Mouse (Mus musculus): ENCODE measurements around the gene F12. TPM values are rescaled to one million over a fixed set of nuclear protein-coding genes. Genes with fewer than 3 reads are reported as not detected.

The F12 gene
- polyA plus RNA-seq, 1 experiment from 2014 or later = 118 TPM

DNA sequence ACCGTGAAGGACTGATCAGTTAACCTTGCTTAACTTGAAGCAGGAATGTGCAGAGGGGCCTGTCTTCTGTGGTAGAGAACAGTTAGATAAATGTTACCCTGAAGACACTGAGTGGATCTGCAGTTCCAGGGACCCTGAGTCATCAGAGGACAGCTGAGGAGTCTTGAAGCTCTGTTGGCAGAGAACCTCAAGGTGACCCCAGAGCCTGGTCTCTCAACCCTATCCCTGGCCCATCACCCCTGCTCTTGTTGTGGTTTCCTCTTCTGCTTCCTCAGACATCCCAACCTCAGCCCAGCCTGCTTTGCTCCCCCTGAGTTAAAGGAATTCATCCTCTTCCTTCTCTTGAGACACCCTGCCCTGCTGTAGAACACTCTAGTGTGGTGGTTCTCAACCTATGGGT is 28.5 kb downstream of the F12 start, which contains the start of gene Slc34a1:
Gene Slc34a1, plus strand, starts transcription at position 100 of the 400 bp plus-strand sequence.
- no peak within 1 kb of the TSS for H3K4me3 ChIP-seq (replicated peaks)
- no peaks in the 10 kb centered on the region for H3K4me1 ChIP-seq (replicated peaks)
- H3K27ac ChIP-seq (replicated peaks) = no peak within 1 kb of the TSS
- 46% methylated on average over 1 of the region's 1 CpGs for WGBS (ENCODE audit: insufficient replicate concordance)
- H3K9me3 ChIP-seq (replicated peaks) = no peaks in the 10 kb centered on the region
- H3K4me2 ChIP-seq = no peak within 1 kb of the TSS
- no peak within 1 kb of the TSS for H3K9ac ChIP-seq
- peaks cover 57% of the 10 kb centered on the region for H3K27me3 ChIP-seq
- no peak for ATAC-seq (ENCODE audit: insufficient read depth)
- no peaks in the 10 kb centered on the region for H3K36me3 ChIP-seq (replicated peaks)

GRCm38 (mm10) chr13:55392933-55393332 is 33.7 kb downstream of the F12 start:
- Histone ChIP-seq H3K36me3 (replicated peaks) (no peaks in the 10 kb centered on the region), H3K4me1 (replicated peaks) (peaks cover 8% of the 10 kb centered on the region; the same call in 1 of the 2 replicates), H3K9me3 (replicated peaks) (no peaks in the 10 kb centered on the region), H3K27me3 (peaks cover 15% of the 10 kb centered on the region), H3K9ac (no peak overlapping the region), H3K27ac (replicated peaks) (no peak overlapping the region), H3K4me2 (no peak overlapping the region), H3K4me3 (replicated peaks) (no peak overlapping the region)
- WGBS (ENCODE audit: insufficient replicate concordance) = 51% methylated on average over 4 of the region's 4 CpGs
- no peak for ATAC-seq (ENCODE audit: insufficient read depth)

DNA sequence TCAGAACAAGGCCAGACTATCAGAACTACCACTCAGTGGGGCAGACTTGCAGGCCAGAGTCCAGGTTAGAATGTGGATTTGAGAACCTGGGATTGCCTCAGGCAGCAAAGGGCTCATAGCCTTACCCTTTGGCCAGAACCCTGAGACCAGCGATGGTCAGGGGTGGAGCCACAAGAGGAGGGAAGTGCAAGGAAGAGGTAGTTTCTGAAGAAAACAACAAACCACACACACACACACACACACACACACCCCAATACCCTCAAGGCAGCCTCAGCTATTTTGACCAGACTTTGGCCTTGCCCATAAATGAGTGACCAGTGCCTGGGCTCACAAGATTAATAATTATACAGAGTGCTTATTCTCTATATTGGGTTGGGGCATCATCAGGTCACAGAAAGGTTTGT is 35.0 kb downstream of the F12 start:
- H3K9me3 ChIP-seq (replicated peaks) = no peaks in the 10 kb centered on the region
- H3K27me3 ChIP-seq = peaks cover 12% of the 10 kb centered on the region
- H3K36me3 ChIP-seq (replicated peaks) = no peaks in the 10 kb centered on the region
- H3K27ac ChIP-seq (replicated peaks) = peak overlapping the region; percentile 73
- WGBS (ENCODE audit: insufficient replicate concordance) = 29% methylated on average over 1 of the region's 1 CpGs
- H3K9ac ChIP-seq = no peak overlapping the region
- no peak overlapping the region for H3K4me2 ChIP-seq
- no peak overlapping the region for H3K4me3 ChIP-seq (replicated peaks)
- peak; percentile 71 for ATAC-seq (ENCODE audit: insufficient read depth)
- peaks cover 8% of the 10 kb centered on the region; the same call in 1 of the 2 replicates for H3K4me1 ChIP-seq (replicated peaks)

- H3K9ac ChIP-seq = no peak overlapping the region
- peaks cover 4% of the 10 kb centered on the region; the same call in 1 of the 2 replicates for H3K27me3 ChIP-seq
- ATAC-seq (ENCODE audit: insufficient read depth) = peak; percentile 27; the same call in 1 of the 2 replicates
- 69% methylated on average over 3 of the region's 3 CpGs for WGBS (ENCODE audit: insufficient replicate concordance)
- H3K27ac ChIP-seq (replicated peaks) = peak overlapping the region; percentile 73
- no peaks in the 10 kb centered on the region for H3K9me3 ChIP-seq (replicated peaks)
- peaks cover 8% of the 10 kb centered on the region; the same call in 1 of the 2 replicates for H3K4me1 ChIP-seq (replicated peaks)
- no peaks in the 10 kb centered on the region for H3K36me3 ChIP-seq (replicated peaks)
- no peak overlapping the region for H3K4me3 ChIP-seq (replicated peaks)
- H3K4me2 ChIP-seq = no peak overlapping the region
These were observed 35.9 kb downstream of the F12 start for GRCm38 (mm10) chr13:55390644-55391043.

DNA sequence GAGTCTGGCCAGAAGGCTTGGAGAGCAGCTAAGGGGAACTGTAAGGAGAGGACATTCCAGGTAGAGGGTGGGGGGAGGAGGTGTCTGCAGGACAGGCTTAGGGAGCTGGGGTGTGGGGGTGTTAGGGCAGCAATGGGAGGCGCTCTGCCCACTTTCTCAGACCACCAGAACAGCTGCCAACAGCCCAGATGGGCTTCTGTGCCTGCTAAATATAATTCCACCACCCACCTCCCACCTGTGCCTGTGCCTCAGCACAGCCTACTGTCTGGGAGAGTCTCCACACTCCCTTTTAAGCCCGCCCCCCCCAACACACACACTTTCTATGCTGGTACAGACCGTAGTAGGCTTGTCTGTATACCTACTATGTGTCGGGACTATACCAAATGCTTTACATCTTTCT is 44.8 kb downstream of the F12 start:
- WGBS (ENCODE audit: insufficient replicate concordance) = 68% methylated on average over 4 of the region's 4 CpGs
- ATAC-seq (ENCODE audit: insufficient read depth) = no peak
- no peak overlapping the region for H3K4me2 ChIP-seq

DNA sequence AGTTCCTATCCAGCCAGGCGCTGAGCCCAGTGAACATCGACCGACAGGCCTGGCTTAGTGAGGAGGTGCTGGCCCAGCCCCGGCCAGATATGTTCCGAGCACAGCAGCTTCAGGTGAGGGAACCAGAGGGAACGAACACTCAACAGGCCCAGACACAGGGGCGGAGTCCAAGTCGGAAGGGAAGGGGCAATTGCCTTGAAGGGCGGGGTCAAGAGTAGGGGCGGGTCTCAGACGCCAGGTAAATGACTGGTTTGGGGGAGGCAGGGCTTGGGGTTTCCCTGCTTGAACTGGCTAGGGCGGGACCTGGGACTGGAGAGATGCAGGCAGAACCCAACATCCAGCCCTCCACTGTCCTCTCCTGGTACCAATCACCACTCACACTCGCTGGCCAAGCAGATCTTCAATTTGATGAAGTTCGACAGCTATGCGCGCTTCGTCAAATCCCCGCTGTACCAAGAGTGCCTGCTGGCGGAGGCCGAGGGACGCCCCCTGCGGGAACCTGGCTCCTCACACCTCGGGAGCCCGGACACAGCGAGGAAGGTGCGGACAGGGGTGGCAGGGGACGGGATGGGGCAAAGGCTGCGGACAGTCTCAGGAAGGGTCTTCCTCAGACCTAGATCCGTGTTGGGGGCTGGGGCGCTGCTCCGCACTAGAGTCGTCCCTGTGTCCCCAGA is 47.5 kb downstream of the F12 start:
- Histone ChIP-seq H3K36me3 (replicated peaks) (no peaks in the 10 kb centered on the region), H3K4me3 (replicated peaks) (no peak overlapping the region), H3K27ac (replicated peaks) (no peak overlapping the region), H3K4me2 (no peak overlapping the region), H3K9me3 (replicated peaks) (no peaks in the 10 kb centered on the region), H3K9ac (no peak overlapping the region), H3K4me1 (replicated peaks) (no peaks in the 10 kb centered on the region), H3K27me3 (0 out of 2 replicates have a peak, but pooled peaks cover 7% of the 10 kb centered on the region)
- no peak for ATAC-seq (ENCODE audit: insufficient read depth)
- WGBS (ENCODE audit: insufficient replicate concordance) = 70% methylated on average over 32 of the region's 32 CpGs

More for the DNA sequence above, 44.8 kb downstream of the F12 start:
- Histone ChIP-seq H3K4me3 (replicated peaks) (no peak overlapping the region), H3K9me3 (replicated peaks) (no peaks in the 10 kb centered on the region), H3K27me3 (0 out of 2 replicates have a peak, but pooled peaks cover 4% of the 10 kb centered on the region), H3K36me3 (replicated peaks) (0 out of 2 replicates have a peak, but pooled peaks cover 4% of the 10 kb centered on the region), H3K9ac (no peak overlapping the region), H3K27ac (replicated peaks) (no peak overlapping the region), H3K4me1 (replicated peaks) (no peaks in the 10 kb centered on the region)

GRCm38 (mm10) chr13:55375877-55376276 is 50.7 kb downstream of the F12 start:
- H3K36me3 ChIP-seq (replicated peaks) = no peaks in the 10 kb centered on the region
- no peak overlapping the region for H3K4me3 ChIP-seq (replicated peaks)
- peaks cover 12% of the 10 kb centered on the region for H3K4me1 ChIP-seq (replicated peaks)
- 58% methylated on average over 2 of the region's 2 CpGs for WGBS (ENCODE audit: insufficient replicate concordance)
- ATAC-seq (ENCODE audit: insufficient read depth) = no peak
- H3K9ac ChIP-seq = no peak overlapping the region
- H3K9me3 ChIP-seq (replicated peaks) = no peaks in the 10 kb centered on the region
- no peak overlapping the region for H3K4me2 ChIP-seq
- 0 out of 2 replicates have a peak, but pooled peaks cover 20% of the 10 kb centered on the region for H3K27me3 ChIP-seq
- no peak overlapping the region for H3K27ac ChIP-seq (replicated peaks)

DNA sequence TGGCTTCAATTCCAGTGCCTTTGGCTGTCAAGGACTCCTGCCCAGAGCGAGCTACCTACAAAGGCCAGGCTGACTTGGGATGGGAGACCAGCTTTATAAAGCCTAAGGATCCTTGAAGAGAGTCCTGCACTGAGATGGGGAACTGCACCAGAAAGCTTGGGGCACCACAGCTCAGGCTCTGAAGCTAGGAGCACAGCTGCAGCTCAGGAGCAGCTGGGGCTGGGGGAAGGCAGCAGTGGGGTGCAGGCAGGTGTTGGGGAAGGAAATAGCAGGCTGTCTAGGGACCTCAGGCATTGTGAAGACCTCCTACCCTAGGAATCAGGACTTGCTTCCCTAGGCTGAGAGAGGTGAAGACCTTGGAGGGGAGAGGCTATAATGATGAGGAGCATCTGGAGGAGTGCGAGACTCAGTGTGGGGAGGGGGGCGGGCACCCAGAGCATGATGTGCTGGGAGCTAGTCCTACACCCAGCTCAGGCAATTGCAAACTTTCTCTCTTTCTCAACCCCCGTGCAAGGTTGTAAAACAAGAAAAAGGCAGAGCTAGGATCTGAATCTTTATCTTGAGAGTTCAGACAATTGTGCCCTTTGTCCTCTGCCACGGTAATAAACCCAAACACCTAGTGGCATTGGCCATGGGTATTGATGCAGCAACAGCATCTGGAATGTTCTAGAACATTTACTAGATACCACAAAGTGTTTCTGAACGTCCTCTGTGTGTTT is 52.2 kb downstream of the F12 start:
- WGBS (ENCODE audit: insufficient replicate concordance) = 55% methylated on average over 6 of the region's 6 CpGs
- Histone ChIP-seq H3K27me3 (0 out of 2 replicates have a peak, but pooled peaks cover 18% of the 10 kb centered on the region), H3K4me1 (replicated peaks) (peaks cover 27% of the 10 kb centered on the region), H3K36me3 (replicated peaks) (no peaks in the 10 kb centered on the region), H3K9me3 (replicated peaks) (no peaks in the 10 kb centered on the region), H3K4me2 (no peak overlapping the region), H3K27ac (replicated peaks) (no peak overlapping the region), H3K9ac (no peak overlapping the region), H3K4me3 (replicated peaks) (no peak overlapping the region)
- ATAC-seq (ENCODE audit: insufficient read depth) = no peak

DNA sequence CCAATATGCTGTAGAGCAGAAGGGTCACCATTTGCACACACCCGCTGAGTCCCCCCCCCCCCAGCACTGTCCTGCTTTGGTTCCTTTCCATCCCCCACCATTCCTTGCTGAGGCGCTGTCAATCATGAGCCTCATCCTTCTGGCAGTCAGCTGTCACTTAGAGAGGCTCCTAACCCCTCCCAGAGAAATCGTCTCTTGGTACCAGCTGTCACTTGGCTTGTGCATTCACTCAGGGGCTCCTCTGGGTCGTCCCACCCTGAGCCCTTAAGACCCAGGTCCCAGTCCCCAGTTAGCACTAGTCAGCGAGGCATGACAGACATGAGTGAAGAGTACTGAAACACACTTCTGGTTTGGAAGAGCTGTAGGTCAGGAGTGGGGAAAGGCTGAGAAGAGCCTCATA is 54.9 kb downstream of the F12 start:
- Histone ChIP-seq H3K27ac (replicated peaks) (no peak overlapping the region), H3K9me3 (replicated peaks) (no peaks in the 10 kb centered on the region), H3K36me3 (replicated peaks) (no peaks in the 10 kb centered on the region), H3K4me3 (replicated peaks) (no peak overlapping the region), H3K4me2 (peak overlapping the region; percentile 36; the same call in 1 of the 2 replicates), H3K27me3 (0 out of 2 replicates have a peak, but pooled peaks cover 16% of the 10 kb centered on the region), H3K4me1 (replicated peaks) (peaks cover 46% of the 10 kb centered on the region), H3K9ac (no peak overlapping the region)
- ATAC-seq (ENCODE audit: insufficient read depth) = no peak
- WGBS (ENCODE audit: insufficient replicate concordance) = 59% methylated on average over 5 of the region's 5 CpGs

DNA sequence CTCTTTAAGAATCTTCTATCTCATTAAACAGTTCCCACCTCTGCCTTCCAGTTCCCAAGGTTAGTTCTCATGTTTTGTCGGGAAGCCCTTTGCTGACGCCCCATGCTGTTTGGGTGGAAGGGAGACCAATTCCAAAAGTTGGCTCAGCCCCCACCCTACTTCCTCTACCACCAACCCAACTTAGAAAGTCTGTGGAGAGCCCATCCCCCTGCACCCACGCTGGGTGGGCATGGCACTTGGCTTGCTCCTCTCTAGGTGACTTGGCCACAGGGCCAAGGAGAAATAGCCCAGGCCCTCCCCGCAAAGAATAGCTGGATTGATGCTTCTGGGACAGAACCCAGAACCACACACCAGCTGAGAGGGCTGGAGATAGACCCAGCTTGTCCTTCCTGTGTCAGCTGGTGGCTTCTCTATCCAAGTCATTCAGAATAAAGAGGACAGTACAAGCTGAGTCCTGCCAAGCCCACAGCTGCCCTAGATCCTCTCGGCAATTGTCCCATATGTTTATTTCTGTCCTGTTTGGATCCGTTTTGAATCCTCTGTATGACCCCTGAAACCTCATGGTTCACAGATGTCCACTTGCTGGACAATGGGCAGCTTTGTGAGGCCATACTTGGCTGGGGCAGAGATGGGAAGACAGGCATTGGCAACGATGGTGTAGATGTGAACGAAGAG is 55.4 kb downstream of the F12 start:
- 61% methylated on average over 8 of the region's 8 CpGs for WGBS (ENCODE audit: insufficient replicate concordance)
- no peaks in the 10 kb centered on the region for H3K36me3 ChIP-seq (replicated peaks)
- no peak overlapping the region for H3K27ac ChIP-seq (replicated peaks)

GRCm38 (mm10) chr13:55370234-55370633 is 56.4 kb downstream of the F12 start:
- Histone ChIP-seq H3K9me3 (replicated peaks) (no peaks in the 10 kb centered on the region), H3K4me2 (peak overlapping the region; percentile 77), H3K9ac (peak overlapping the region; percentile 54), H3K4me1 (replicated peaks) (peaks cover 49% of the 10 kb centered on the region), H3K27ac (replicated peaks) (peak overlapping the region; percentile 55), H3K36me3 (replicated peaks) (no peaks in the 10 kb centered on the region), H3K4me3 (replicated peaks) (peak overlapping the region; percentile 54), H3K27me3 (0 out of 2 replicates have a peak, but pooled peaks cover 16% of the 10 kb centered on the region)
- 16% methylated on average over 3 of the region's 3 CpGs for WGBS (ENCODE audit: insufficient replicate concordance)
- peak; percentile 36; the same call in 1 of the 2 replicates for ATAC-seq (ENCODE audit: insufficient read depth)

More for the DNA sequence above, 55.4 kb downstream of the F12 start:
- ATAC-seq (ENCODE audit: insufficient read depth) = no peak
- Histone ChIP-seq H3K4me2 (peak overlapping the region; percentile 77), H3K9ac (no peak overlapping the region), H3K4me3 (replicated peaks) (peak overlapping the region; percentile 54), H3K27me3 (0 out of 2 replicates have a peak, but pooled peaks cover 16% of the 10 kb centered on the region), H3K9me3 (replicated peaks) (no peaks in the 10 kb centered on the region), H3K4me1 (replicated peaks) (peaks cover 49% of the 10 kb centered on the region)

All from liver, embryonic 15.5 days (tissue).